Mouse (Mus musculus) olfactory bulb, adult 2 months (tissue): ENCODE measurements around the gene Ccl3.

Source experiments
- CTCF ChIP-seq: fragments of 200-500 bp; IDR thresholded peaks from 2 replicates; pipeline ENCODE4 v1.5.1; 2012; ENCODE audit warnings: low read depth, mild to moderate bottlenecking, low read length, moderate library complexity; ENCODE audit not compliant: insufficient read depth
- POLR2A ChIP-seq: fragments of 200-500 bp; IDR thresholded peaks from 2 replicates; pipeline ENCODE4 v1.6.1; 2012; ENCODE audit warnings: mild to moderate bottlenecking, low read depth, low read length, moderate library complexity; ENCODE audit not compliant: insufficient read depth

- TF ChIP-seq CTCF (no peak), POLR2A (no peak)
Measured at GRCm38 (mm10) chr11:83598207-83598837, 50.8 kb downstream of the Ccl3 start.
